Mouse (Mus musculus) adrenal gland, adult 18-20 months (tissue): Measurements from ENCODE around the gene Cd300lf. TPM values are rescaled to one million over a fixed set of nuclear protein-coding genes. Genes with fewer than 3 reads are reported as not detected.

Experiments used
- DNase-seq, 2 experiments: peaks; one replicate each; pipeline ENCODE4 v3.0.0; 2021 to 2022; ENCODE audit warnings: low spot score in 2 of 2
- long read RNA-seq, 2 experiments: library from polyadenylated mRNA; stranded (forward); transcript quantifications; one replicate each; pipeline ENCODE4 v2.0.0; 2021
- total RNA-seq, 2 experiments: library from RNA; stranded (reverse); gene quantifications; 1 replicate in 1 of 2; 2 replicates in 1 of 2; pipeline ENCODE4 v1.2.3; 2021

The Cd300lf gene
- 1 to 10 TPM; 1.3 to 2.5 TPM for total RNA-seq
- long read RNA-seq, experiment 1 = 0 reads
- long read RNA-seq, experiment 2 = 0 reads

GRCm38 (mm10) chr11:115133800-115134199 lies at the start of gene Cd300lf:
TSS of gene Cd300lf (minus strand) at chr11:115133992.
- no peak for DNase-seq

GRCm38 (mm10) chr11:115181913-115182638 lies 48.3 kb upstream of the Cd300lf start:
- peak; percentile 86 to 91 for DNase-seq

DNA sequence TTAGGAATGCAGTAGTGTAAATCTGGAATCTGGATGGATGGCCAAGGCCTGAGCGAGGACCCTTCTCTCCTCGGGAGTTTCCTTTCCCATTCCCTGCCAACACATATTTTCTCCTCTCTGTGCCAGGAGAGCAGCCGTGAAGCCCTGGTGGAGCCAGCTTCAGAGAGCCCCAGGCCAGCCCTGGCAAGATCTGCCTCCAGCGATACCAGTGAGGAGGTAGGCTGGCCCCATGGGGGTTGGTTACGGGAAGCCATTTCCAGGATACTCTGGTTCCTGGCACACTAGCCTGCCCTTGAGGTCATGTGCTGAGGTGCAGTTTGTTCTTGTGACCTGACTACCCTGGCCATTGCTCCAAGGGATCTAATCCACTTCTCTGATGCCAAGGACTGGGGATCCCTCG lies 46.1 kb upstream of the Cd300lf start:
- DNase-seq = no peak

DNA sequence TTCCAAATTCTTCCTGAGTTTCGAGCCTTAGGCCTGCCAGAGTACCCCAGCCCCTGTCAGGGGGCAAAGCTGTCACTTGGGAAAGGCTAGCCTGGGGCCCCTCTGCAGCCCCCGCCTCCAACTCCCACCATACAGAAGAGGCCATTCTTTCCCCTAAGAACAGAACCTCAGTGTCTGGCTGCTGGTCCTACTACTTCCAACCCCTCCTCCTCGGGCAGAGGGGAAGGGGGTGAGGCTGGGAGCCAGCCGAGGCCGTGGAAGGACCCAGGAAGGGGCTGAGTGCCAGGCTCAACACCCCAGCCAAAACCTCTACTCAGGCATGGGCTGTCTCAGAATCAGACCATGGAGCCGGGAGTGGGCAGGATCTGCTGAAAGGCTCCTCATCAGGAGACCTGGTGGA lies 45.4 kb upstream of the Cd300lf start:
- DNase-seq = no peak

DNA sequence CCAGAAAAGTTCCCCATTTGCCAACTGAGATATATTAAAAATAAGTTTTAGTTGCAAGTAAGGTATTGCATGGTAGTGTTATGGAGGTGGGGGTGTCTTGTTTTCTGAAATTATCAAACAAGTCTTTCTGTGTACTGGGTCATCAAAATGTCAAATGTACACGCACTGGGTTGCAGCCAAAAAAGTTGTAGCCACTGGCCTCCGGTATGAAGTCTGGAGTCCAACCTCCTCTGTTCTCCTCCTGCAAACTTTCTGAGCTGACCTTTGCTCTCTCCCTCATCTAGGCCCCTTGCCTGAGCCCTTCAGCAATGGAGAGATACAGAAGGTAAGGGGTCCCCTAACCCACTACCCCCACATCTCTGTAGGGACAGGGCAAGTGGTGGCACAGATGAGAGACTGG lies 45.0 kb upstream of the Cd300lf start:
- DNase-seq = no peak

DNA sequence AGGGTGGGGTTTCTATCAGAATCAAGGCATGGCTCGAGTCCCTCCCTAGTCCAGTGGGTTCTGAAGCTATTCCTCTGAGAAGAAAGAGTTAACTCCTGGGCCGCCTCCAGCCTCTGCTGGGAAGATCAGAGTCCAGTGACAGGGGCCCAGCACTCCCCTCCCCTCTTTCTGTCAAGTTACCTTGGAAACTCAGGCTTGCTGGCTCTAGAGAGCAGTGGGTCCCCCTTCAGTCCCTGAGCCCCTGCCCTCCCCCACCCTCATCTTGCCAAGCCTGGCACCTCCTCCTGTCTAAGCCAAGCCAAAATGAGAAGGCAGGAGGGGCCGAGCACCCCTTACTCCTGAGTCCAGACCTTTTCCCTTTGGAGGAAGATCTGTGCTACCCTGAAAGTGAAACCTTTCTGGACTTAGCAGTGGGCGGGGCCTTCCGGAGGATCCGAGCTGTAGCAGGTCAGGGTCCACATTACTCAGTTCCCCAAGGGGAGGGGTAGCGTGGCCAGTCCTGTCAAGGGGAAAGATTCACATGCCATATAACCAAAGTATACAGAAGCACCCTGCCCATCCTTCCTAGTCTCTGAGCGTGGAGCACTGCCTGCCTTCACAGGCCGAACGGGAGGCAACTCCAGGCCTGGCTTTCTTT lies 43.9 kb upstream of the Cd300lf start:
- no peak for DNase-seq

GRCm38 (mm10) chr11:115176399-115177190 lies 42.8 kb upstream of the Cd300lf start:
- DNase-seq = no peak

DNA sequence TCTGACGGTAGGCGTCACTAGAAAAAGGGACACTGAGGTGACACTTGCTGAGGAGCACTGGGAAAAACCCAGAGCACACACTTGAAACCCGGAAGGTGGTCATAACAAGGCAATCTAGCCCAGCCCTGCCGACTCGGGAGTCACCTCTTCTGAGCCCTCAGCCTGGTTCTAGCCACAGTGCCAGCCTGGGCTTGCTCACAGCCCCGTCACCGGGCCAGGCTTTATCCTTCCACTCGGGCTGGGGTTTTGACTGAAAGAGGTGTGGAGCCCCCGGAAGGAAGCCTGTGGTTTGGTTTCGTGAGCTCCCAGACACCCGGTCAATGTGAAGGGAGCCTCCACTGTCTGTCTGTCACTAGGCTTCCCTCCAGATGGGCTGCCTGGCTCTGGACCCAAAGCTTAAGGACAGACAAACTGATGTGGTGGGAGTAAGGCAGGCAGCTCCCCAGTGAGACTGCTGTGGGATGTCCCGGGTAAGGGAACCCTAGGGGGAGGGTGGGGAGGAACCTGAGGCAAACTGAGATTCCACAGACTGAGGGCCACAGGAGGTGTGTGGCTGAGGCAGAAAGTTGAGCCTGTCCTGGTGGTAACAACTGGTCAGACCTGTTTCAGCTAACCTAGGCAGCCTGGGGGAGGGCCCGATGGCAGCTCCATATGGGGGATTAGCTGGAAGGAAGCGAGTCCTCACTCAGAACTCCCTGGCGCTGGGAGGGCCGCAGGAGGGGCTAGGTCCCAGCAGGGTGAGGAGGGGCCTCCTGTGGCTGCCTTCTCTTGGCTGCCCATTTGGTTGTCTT lies 40.0 kb upstream of the Cd300lf start:
- no peak for DNase-seq

DNA sequence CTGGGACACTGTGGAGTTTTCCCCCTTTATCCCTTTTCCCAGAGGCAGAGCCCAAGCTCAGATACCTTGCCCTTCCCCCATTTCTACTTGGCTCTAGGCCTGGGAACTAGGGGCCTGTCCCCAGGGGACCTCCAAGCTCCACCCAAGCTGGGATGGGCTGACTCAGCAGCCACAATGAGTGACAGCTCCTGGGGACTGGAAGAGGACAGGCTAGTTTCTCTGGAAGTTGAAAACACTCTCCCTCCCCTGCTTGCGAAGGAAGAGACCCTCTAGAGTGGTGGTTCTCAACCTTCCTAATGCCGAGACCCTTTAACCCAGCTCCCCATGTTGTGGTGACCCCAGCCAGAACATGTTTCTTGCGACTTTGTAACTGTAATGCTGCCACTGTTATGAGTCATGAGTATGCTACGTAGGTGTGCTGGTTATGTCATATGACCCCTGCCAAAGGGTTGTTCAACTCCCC lies 39.1 kb upstream of the Cd300lf start:
- DNase-seq = no peak

- DNase-seq = no peak
Measured at GRCm38 (mm10) chr11:115171125-115171524, 37.3 kb upstream of the Cd300lf start.

- DNase-seq = no peak
Measured at GRCm38 (mm10) chr11:115169430-115169829, 35.6 kb upstream of the Cd300lf start.

DNA sequence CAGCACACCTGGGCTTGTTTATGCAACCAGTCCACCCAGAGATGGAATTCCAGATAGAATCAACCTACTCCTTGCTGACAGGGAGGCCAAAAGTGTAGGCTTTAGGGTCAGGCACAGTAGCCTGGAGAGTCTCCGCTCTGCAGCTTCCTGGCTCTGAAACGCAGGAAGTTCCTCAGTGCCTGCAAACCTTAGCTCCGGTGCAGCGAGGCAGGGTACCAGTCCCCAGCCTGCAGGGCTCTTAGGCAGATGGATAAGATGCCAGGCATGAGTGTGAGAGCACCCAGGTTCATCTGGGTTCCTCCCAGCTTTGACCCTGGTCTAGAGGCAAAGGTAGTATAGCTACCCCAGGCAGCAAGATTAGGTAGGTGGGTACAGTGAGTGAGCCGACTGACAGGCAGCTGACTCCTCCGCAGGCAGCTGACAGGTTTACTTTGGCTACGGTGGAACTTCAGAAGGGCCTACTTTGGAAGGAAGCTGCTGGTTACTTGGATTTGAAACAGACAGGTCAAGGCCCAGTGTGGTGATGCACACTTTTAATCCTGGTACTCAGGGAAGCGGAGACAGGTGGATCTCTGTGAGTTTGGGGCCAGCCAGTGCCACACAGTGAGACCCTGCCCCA lies 33.9 kb upstream of the Cd300lf start:
- no peak for DNase-seq

- DNase-seq = no peak
Measured at GRCm38 (mm10) chr11:115166776-115167175, 33.0 kb upstream of the Cd300lf start.

DNA sequence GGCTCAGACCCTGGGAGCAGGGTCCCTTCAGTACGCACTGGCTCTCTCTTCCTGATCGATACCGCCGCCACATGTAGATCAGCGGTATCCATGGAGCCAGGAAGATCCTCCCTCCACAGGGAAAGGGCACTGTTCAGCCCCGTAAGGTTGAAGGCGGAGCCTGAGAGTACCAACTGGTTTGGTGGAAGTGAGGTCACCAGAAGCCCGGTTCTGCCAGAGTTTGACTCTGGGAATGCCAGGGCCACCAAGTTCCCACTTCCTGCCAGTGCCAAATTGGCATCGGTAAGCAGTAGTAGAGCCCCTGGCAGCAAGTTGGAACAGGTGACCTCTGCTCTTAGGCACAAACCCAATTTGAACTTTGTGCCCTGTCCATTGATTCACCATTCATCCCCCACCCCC lies 31.2 kb upstream of the Cd300lf start:
- peak in 1 of 2 experiments; percentile 54 for DNase-seq

- DNase-seq = no peak
Measured at GRCm38 (mm10) chr11:115164341-115164975, 30.7 kb upstream of the Cd300lf start.

- DNase-seq = peak in 1 of 2 experiments; percentile 33
Measured at GRCm38 (mm10) chr11:115163568-115164150, 29.9 kb upstream of the Cd300lf start.

- peak; percentile 98 for DNase-seq
Measured at GRCm38 (mm10) chr11:115162832-115163480, 29.2 kb upstream of the Cd300lf start, which contains the start of gene Slc9a3r1. TSS of gene Slc9a3r1 (plus strand) at chr11:115163341.

DNA sequence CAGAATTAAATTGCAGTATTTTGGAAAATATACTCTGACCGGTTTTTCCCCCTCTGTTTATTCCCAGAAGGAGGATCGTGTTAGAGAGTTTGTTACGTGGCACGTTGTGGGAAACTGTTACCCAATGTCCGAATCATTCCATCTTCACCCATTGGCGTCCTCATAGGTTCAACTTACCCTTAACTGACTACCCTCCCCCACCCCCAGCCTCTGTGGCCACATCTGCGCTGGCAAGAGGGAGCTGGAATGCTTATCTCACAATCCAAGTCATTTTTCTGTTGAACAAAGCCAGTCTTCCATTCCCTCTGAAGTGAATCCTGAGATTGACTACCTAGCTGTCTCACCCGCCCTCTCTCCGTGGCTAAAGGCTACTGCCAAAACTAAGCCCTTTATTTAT lies 28.4 kb upstream of the Cd300lf start:
- DNase-seq = no peak
